Mouse (Mus musculus): ENCODE measurements around the gene Mybphl. TPM values are rescaled to one million over a fixed set of nuclear protein-coding genes. Genes with fewer than 3 reads are reported as not detected.

The Mybphl gene
- total RNA-seq, 4 experiments from 2014 or later, result not detected

GRCm38 (mm10) chr3:108409656-108410358 is 45.1 kb downstream of the Mybphl start:
- no peak for DNase-seq (ENCODE audit: low spot score in 2 of 2)

DNA sequence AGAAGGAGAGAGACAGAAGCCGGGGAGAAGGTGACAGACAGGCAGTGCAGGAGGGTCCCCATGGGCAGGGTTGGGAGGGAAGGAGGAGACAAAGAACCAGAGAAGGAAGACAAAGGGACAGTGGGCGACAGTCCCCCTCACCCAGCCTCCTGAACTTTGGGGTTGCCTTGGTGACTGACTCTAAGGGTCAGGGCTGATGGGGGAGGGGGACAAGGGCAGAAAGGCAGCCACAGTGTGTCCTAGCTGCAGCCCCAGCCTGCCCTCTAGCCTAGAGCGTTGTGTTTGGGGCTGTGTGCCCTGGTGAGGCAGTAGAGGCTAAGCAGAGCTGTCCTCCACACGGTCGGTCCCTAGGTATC is 45.6 kb downstream of the Mybphl start:
- DNase-seq (ENCODE audit: low spot score in 2 of 2), result no peak

DNA sequence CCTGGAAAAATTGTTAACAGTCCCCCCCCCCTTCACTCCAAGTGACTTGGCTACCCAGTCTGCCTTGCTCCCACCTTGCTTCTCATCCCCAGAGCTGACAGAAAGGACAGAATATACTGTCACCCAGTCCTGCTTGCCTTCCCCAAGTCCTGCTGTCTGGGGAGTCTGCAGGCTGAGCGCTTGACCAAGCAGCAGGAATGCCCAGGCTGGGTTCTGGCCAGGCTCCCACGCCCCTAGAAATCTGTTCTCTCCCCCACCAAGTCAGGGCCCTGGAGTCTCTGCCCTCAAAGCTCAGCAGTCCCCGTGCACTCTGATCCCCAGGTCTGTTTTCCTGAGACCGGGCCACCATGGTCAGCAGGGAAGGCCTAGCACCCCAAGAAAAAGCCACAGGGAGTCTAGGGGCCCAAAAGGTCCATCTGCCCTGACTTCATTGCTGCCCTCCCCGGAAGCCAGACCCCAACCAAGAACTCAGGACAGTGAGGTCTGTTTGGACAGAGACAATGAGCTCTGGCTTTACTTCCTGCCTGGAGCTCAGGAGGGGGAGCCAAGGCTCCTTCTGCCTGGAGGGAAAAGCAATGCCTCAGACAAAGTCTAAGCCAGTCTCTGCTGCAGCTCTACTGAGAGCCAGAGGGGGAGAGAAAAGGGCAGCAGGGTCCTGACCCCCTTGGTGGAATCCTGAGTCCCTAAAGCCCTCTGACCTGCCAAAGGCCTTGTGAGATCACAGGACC is 46.5 kb downstream of the Mybphl start:
- DNase-seq (ENCODE audit: low spot score in 2 of 2), result no peak

DNA sequence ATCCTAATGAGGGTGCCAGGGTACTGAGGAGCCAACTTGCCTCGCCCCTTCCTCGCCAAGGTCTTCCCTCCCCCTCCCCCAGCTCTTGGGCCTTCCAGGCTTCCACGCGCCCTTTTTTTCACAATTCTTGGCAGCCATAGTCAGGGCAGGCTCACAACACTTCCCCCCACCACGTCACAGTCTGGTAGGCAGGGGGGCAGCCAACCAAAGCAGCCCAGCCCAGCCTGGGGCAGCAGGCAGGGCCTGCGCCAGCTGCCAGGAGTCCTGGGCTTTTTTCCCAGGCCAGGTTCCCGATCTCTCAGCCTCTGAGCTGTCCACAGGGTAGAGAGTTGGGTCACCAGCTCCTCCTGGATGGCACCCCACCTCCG is 47.0 kb downstream of the Mybphl start:
- DNase-seq (ENCODE audit: low spot score in 2 of 2), result no peak

DNA sequence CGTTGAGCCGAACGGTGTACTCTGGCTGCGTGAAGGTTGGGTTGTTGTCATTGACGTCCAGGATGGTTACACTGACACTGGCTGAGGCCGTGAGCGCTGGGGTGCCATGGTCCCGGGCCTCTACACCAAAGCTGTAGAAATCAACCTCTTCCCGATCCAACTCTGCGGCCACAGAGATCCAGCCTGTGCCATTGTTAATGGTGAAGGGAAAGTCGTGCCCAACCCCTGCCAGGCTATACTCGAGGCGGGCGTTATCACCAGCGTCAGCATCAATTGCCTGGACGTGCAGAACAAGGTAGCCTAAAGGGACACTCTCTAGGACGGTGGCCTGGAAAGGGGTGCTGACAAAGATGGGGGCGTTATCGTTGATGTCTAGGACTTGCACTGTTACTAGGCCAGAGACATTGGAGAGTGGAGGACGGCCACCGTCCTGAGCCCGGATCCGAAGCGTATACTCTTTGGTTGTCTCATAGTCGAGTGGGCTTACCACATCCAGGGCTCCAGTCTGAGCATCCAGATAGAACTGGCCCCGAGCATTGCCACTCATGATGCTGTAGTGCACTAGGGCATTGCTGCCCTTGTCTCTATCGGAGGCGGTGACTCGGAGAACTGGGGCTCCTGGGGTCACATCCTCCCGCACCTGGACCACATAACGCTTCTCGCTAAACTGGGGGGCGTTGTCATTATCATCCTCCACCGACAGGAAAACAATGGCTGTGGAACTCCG is 49.1 kb downstream of the Mybphl start:
- no peak for DNase-seq (ENCODE audit: low spot score in 2 of 2)

DNA sequence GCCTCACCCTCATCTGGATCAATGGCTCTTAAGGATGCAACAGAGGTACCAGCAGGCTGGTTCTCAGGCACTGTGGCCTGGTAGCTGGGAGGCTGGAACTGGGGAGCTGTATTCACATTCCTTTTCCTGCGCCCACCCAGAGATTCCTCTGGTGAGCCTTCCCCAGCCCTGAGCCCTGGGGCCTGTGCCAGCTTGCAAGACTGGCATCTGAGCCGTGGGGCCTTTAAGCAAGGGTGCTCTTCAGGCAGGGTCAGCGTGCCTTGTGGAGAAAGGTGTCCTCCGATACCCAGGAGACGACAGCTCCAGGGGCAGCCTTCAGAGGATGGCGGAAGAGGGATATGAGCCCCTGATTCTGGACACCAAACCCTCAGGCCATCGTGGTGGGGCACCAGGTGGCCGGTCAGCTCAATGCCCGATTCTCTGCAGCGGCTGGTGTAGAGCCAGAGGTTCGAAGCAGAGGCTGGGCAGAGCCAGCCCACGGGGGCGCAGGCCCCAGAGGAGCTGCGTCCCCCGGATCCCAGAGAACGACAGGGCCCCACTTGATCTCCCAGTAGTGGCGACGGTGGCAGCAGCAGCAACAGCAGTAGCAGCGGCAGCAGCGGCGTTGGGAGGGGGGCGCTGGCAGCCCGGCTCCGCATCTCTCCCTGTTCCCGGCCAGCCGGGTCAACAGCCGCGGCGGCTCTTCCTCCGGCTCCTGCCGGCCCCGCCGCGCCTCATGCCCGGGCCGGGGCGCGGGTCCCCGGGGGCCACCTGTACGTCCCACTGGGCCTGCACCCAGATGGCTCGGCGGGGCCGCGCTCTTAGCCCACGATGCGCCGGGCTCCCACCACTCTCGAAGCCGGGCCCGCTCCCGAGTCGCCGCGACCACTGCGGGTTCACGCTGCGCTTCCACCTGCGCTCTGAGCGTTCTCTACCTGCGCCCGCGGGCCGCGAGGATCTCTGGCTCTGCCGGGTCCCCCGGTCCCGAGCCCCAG is 50.4 kb downstream of the Mybphl start, which contains the start of gene Celsr2:
Gene Celsr2, minus strand, starts transcription at position 696 of the 974 bp plus-strand sequence.
- no peak for DNase-seq (ENCODE audit: low spot score in 2 of 2)

GRCm38 (mm10) chr3:108415831-108416223 is 51.1 kb downstream of the Mybphl start:
- DNase-seq (ENCODE audit: low spot score in 2 of 2), result peak; percentile 66 to 84

- DNase-seq (ENCODE audit: low spot score in 2 of 2), result no peak
These were observed 58.3 kb downstream of the Mybphl start for GRCm38 (mm10) chr3:108423006-108423405.

DNA sequence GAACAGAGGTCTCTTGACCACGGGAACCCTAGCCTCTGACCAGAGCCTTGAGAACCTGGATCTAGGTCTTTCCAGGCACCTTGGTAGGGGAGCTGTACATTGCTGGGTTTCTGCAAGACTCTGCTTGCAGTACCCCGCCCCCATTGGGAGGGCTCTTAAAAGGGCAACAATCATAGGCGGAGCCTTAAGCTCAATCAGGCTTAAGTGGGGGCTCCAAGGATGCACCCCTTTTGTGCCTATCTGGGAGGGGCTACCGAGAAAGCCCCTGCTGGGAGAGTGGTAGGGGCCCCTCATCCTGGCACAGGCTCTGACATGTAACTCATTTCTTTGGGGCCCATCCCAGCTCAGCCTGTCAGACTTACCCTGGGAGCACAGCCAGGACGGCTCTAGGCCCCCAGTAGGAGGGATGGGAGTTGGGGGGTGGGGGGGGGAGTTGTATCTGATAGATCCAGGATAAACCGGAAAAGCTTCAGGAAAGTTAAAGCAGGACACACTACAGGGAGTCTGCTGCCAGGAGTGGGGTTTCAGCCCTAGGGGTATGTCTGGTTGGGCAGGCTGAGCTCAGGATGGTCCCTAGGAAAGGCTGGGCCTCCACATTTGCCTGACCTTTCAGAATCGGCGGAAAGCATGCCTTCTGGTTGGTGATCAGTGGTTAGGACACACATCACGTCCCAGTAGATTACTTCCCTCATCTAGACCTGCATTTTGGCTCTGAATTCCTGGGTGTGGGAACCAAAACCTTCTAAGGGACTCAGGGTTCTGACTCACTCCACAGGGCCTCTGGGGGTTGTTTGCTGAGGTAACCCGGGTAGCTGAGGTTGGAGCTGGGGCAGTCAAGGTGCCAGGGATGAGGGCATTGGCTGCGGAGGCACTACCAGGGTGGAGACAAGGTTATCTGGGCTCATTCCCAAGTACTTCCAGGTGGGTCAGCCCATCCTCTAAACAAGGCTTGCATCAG is 59.4 kb downstream of the Mybphl start:
- no peak for DNase-seq (ENCODE audit: low spot score in 2 of 2)

DNA sequence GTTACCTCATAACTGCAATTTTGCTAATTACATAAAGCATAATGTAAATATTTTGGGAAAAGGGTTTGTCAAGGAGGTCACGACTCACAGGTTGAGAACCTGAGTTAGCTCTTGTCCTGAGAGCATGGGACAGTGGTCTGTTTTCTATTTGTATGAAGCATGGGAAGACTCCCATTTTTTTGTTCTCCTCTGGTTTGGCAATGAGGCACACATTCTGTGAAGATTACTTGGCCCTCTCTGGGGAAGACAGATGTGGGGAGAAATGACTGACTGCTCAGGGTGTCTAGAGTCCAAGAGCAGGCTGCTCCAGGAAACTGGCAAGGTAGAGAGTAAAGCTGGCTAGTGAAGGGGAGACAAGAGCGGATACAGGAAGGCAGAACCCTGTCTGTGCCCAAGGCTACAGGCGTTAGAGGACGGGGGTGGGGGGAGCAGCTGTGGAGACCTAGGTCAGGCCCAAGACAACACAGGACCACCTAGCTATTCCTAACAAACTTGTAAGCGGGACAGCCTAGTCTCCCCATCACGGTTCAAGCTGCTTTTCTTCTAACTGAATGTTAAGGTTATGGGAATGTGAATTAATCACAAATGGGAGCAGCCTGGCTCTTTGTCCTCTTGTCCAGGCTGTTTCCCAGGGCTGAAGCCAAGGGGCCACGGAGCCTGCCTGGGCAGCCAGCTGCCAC is 60.4 kb downstream of the Mybphl start:
- DNase-seq (ENCODE audit: low spot score in 2 of 2), result no peak

DNA sequence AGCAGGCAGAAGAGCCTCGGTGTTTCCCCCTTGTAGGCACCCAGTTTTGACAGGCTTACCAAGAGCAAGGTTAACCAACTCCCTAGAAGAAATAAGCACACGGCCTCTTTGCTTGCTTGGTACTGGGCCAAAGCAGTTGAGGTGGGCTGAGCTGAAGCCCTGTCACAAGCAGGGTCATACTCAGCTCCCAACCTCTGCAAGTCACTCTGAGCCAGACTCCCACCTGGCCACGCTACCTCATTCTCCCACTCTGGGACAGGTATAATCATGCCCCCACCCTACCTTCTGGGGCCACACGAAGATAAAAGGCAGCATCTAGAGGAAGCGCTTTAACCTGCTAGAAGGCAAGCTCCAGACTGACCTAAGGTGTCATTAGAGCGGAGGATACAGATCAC is 60.9 kb downstream of the Mybphl start:
- no peak for DNase-seq (ENCODE audit: low spot score in 2 of 2)

Other genes with a start within 250 kb of the Mybphl start
- gene Gnai3, start 218.8 kb upstream of the Mybphl start, total RNA-seq (2022), result 10 to 100 TPM; 25.0 to 28.1 (median 25.9) TPM
- 10 to 100 TPM; 15.0 to 20.1 (median 18.2) TPM for gene Gpr61, start 210.0 kb upstream of the Mybphl start, total RNA-seq (2022)
- 10 to 100 TPM; 68.5 to 81.5 (median 72.9) TPM for gene Amigo1, start 178.6 kb upstream of the Mybphl start, total RNA-seq (2022)
- gene Cyb561d1, start 163.7 kb upstream of the Mybphl start, total RNA-seq (2022), result 10 to 100 TPM; 17.8 to 19.6 (median 18.2) TPM
- gene Atxn7l2, start 154.0 kb upstream of the Mybphl start, total RNA-seq (2022), result 10 to 100 TPM; 21.3 to 28.4 (median 25.4) TPM
- 1 to 10 TPM; 1.5 to 2.2 (median 1.8) TPM for gene Sypl2, start 138.3 kb upstream of the Mybphl start, total RNA-seq (2022)
- 10 to 100 TPM; 73.0 to 80.5 (median 79.0) TPM for gene Psma5, start 108.0 kb upstream of the Mybphl start, total RNA-seq (2022)
- gene Sort1, start 80.8 kb upstream of the Mybphl start, total RNA-seq (2022), result 100 to 1,000 TPM; 273 to 299 (median 284) TPM
- 10 to 100 TPM; 11.1 to 13.8 (median 11.7) TPM for gene Psrc1, start 18.9 kb downstream of the Mybphl start, total RNA-seq (2022)
- gene Celsr2, start 50.6 kb downstream of the Mybphl start, total RNA-seq (2022), result 100 to 1,000 TPM; 145 to 152 (median 149) TPM
- gene Sars, start 80.3 kb downstream of the Mybphl start, total RNA-seq (2022), result 100 to 1,000 TPM; 234 to 244 (median 236) TPM
- gene 1700013F07Rik, start 169.2 kb downstream of the Mybphl start, total RNA-seq (2022), result 1 to 10 TPM; 2.2 to 3.5 (median 2.7) TPM
- 10 to 100 TPM; 29.3 to 41.9 (median 35.1) TPM for gene 5330417C22Rik, start 171.6 kb downstream of the Mybphl start, total RNA-seq (2022)
- gene Tmem167b, start 197.6 kb downstream of the Mybphl start, total RNA-seq (2022), result 10 to 100 TPM; 46.4 to 52.3 (median 48.7) TPM
- 10 to 100 TPM; 21.8 to 24.8 (median 22.1) TPM for gene Taf13, start 206.8 kb downstream of the Mybphl start, total RNA-seq (2022)
- gene Wdr47, start 226.4 kb downstream of the Mybphl start, total RNA-seq (2022), result 100 to 1,000 TPM; 114 to 149 (median 124) TPM